Mouse (Mus musculus) thymus, adult 2 months (tissue): ENCODE results near the gene Lnx1. TPM values are rescaled to one million over a fixed set of nuclear protein-coding genes. Genes with fewer than 3 reads are reported as not detected.

Experiments used
- DNase-seq: peaks from one replicate; pipeline ENCODE4 v3.0.0; 2021
- H3K27ac ChIP-seq: fragments of 200-500 bp; 2 replicates; pipeline ENCODE4 v1.5.1; 2012; ENCODE audit warnings: low read length, control low read depth; ENCODE audit not compliant: control insufficient read depth, insufficient read depth
- H3K27me3 ChIP-seq: fragments of 200-500 bp; 2 replicates; pipeline ENCODE4 v1.6.1; 2012; ENCODE audit warnings: mild to moderate bottlenecking, low read length, moderate library complexity, mixed read lengths; ENCODE audit not compliant: control insufficient read depth, insufficient read depth
- H3K36me3 ChIP-seq: fragments of 200-500 bp; 2 replicates; pipeline ENCODE4 v1.6.1; 2012; ENCODE audit warnings: mild to moderate bottlenecking, low read length, moderate library complexity; ENCODE audit not compliant: control insufficient read depth, insufficient read depth
- H3K4me1 ChIP-seq: fragments of 200-500 bp; replicated peaks from 2 replicates; pipeline ENCODE4 v1.6.1; 2012; ENCODE audit warnings: low read length; ENCODE audit not compliant: control insufficient read depth, insufficient read depth
- H3K4me3 ChIP-seq: fragments of 200-500 bp; 2 replicates; pipeline ENCODE4 v1.5.1; 2012; ENCODE audit warnings: mild to moderate bottlenecking, low read length, control low read depth, moderate library complexity; ENCODE audit not compliant: control insufficient read depth, insufficient read depth
- CTCF ChIP-seq: fragments of 200-500 bp; IDR thresholded peaks from 2 replicates; pipeline ENCODE4 v1.5.1; 2012; ENCODE audit warnings: mild to moderate bottlenecking, control low read depth, low read length, moderate library complexity, borderline replicate concordance; ENCODE audit not compliant: control insufficient read depth, poor library complexity, insufficient read depth; ENCODE audit errors: extremely low read depth
- POLR2A ChIP-seq: fragments of 200-500 bp; IDR thresholded peaks from 2 replicates; pipeline ENCODE4 v1.6.1; 2012; ENCODE audit warnings: mild to moderate bottlenecking, low read length, control low read depth, moderate library complexity; ENCODE audit not compliant: control insufficient read depth, poor library complexity, insufficient read depth; ENCODE audit errors: extremely low read depth
- WGBS: fragments of 180-500 bp; shearing (Covaris S2); methylation state at CpG from one replicate; pipeline ENCODE4 v1.1.7; 2018; 5-methylcytosine and 5-hydroxymethylcytosine counted together
- polyA plus RNA-seq: library from polyadenylated mRNA; depleted of rRNA; stranded (reverse); fragments of >200 nt; gene quantifications from 2 replicates; pipeline ENCODE4 v1.2.3, GENCODE M21; 2012; rRNA removed

Gene Lnx1
- polyA plus RNA-seq, 1 experiment = 1.6 TPM

GRCm38 (mm10) chr5:74589133-74589532 lies 113.6 kb downstream of the Lnx1 start:
- no peak overlapping the region for H3K4me3 ChIP-seq

GRCm38 (mm10) chr5:74571767-74572166 lies 130.9 kb downstream of the Lnx1 start:
- no peak for DNase-seq
- H3K4me1 ChIP-seq = no peaks in the 10 kb centered on the region
- 98% methylated on average over 6 of the region's 6 CpGs for WGBS
- TF ChIP-seq POLR2A (no peak), CTCF (no peak)
- H3K27ac ChIP-seq = no peak overlapping the region
- H3K4me3 ChIP-seq = no peak overlapping the region
- peaks cover 39% of the 10 kb centered on the region for H3K36me3 ChIP-seq
- no peaks in the 10 kb centered on the region for H3K27me3 ChIP-seq

More at GRCm38 (mm10) chr5:74589133-74589532, 113.6 kb downstream of the Lnx1 start:
- 98% methylated on average over 7 of the region's 7 CpGs for WGBS
- no peak overlapping the region for H3K27ac ChIP-seq
- no peaks in the 10 kb centered on the region for H3K4me1 ChIP-seq
- peaks cover 70% of the 10 kb centered on the region for H3K36me3 ChIP-seq
- DNase-seq = no peak
- H3K27me3 ChIP-seq = no peaks in the 10 kb centered on the region
- TF ChIP-seq POLR2A (no peak), CTCF (no peak)

GRCm38 (mm10) chr5:74561151-74561550 lies 141.6 kb downstream of the Lnx1 start:
- TF ChIP-seq POLR2A (no peak), CTCF (no peak)
- Histone ChIP-seq H3K36me3 (peaks cover 52% of the 10 kb centered on the region), H3K27me3 (no peaks in the 10 kb centered on the region), H3K27ac (no peak overlapping the region), H3K4me1 (no peaks in the 10 kb centered on the region), H3K4me3 (no peak overlapping the region)
- DNase-seq = no peak
- 92% methylated on average over 1 of the region's 1 CpGs for WGBS

GRCm38 (mm10) chr5:74549566-74549965 lies 153.1 kb downstream of the Lnx1 start:
- WGBS = 96% methylated on average over 8 of the region's 8 CpGs
- Histone ChIP-seq H3K4me3 (no peak overlapping the region), H3K27me3 (no peaks in the 10 kb centered on the region), H3K27ac (no peak overlapping the region), H3K36me3 (peaks cover 61% of the 10 kb centered on the region), H3K4me1 (no peaks in the 10 kb centered on the region)
- DNase-seq = no peak
- TF ChIP-seq POLR2A = no peak
- no peak for TF ChIP-seq CTCF

GRCm38 (mm10) chr5:74545606-74546005 lies 157.1 kb downstream of the Lnx1 start:
- TF ChIP-seq POLR2A = no peak
- no peak for TF ChIP-seq CTCF
- Histone ChIP-seq H3K4me3 (no peak overlapping the region), H3K4me1 (no peaks in the 10 kb centered on the region), H3K27me3 (no peaks in the 10 kb centered on the region), H3K27ac (no peak overlapping the region), H3K36me3 (peaks cover 79% of the 10 kb centered on the region)
- 96% methylated on average over 4 of the region's 4 CpGs for WGBS
- DNase-seq = no peak

Other genes with a start within 250 kb of the Lnx1 start
- 14.5 and 15.3 TPM in 2 replicates for gene Scfd2, start 171.2 kb downstream of the Lnx1 start, polyA plus RNA-seq
- gene Fip1l1, start 167.5 kb downstream of the Lnx1 start, polyA plus RNA-seq = 48.9 and 49.0 TPM in 2 replicates